Mouse (Mus musculus): Measurements from ENCODE around the gene Prkcz. TPM values are rescaled to one million over a fixed set of nuclear protein-coding genes. Genes with fewer than 3 reads are reported as not detected.
"Not testable (repeated sequence)": the region's sequence is repeated elsewhere in the genome, so short reads cannot be mapped to it uniquely, and the experiment has no call there.

Prkcz gene
- polyA plus RNA-seq, 1 experiment from 2014 or later = 32.8 TPM

DNA sequence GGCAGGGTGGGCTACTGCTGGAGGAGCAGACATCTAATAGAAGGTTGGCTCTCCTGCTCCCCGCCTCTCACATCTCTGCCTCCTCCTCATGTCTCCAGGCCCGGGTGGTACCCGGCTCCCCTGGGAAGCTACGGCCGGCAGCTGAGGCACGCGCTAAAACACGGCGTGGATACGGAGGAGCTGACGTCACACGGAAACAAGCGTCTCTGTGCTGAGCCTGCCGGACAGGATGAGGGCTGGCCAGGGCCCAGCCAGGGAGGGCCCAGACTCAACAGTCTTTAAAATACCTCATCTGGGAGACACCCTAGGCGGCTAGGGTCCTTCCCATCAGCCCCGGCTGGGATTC lies 15.6 kb downstream of the Prkcz start:
- peaks cover 5% of the 10 kb centered on the region for H3K4me1 ChIP-seq (ENCODE audit: control insufficient read depth, insufficient read depth, low read length)
- H3K9me3 ChIP-seq (ENCODE audit: control insufficient read depth, low read length) = no peaks in the 10 kb centered on the region
- peak overlapping the region; percentile 23; the same call in 1 of the 2 replicates for H3K27ac ChIP-seq (ENCODE audit: low read length)
- H3K36me3 ChIP-seq (ENCODE audit: control insufficient read depth, insufficient read depth, low read length) = no peaks in the 10 kb centered on the region
- WGBS = 8% methylated on average over 16 of the region's 16 CpGs
- peak overlapping the region; percentile 48 for H3K4me3 ChIP-seq (ENCODE audit: low read length)
- H3K4me2 ChIP-seq (ENCODE audit: low read depth, low read length) = peak overlapping the region; percentile 78
- H3K27me3 ChIP-seq (replicated peaks; ENCODE audit: control insufficient read depth, insufficient read depth, low read length) = no peaks in the 10 kb centered on the region; the same call in 1 of the 2 replicates
- H3K9ac ChIP-seq (ENCODE audit: low read depth, low read length) = peak overlapping the region; percentile 54
- peak; percentile 69 for ATAC-seq

DNA sequence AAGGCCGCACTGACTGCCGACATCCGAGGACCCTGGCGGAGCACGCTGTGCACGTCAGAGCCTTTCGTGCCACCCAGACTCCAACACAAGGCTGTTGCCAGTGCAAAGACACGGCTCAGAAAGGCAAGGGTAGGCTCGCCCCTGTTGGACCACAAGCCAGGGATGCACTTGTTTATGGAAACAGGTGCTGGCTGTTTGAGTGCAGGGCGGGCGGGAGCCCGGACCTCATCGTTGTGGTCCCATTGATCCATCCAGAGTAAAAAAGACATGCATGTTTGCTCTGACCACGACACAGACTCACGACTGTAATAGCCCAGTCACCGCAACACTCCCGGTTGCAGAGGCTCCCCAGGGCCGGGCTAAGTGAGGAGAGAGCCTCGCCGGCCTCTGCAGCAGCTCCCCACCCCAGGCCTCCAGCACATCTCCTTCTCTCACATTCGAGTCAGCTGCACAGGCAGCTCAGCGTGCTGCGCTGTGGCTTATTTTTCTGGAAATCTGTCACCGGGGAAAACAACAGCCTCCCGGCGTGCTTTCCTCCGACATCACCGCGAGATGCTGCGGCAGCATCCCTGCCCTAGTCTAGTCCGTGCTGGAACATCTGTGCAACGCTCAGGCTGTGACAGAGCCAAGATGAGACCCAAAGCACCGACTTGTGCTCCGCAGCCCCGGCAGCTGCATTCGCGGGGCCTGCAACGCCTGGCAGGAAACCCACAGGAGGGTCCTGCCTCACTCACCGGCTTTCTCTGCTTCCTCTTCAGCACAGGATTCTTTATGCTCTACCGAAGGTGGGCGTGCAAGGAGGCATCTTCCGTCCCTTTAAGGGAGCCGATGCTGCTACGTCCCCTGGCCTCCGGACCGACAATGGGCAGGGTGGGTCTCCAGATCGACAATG lies 16.2 kb downstream of the Prkcz start:
- WGBS = 25% methylated on average over 47 of the region's 47 CpGs
- H3K9me3 ChIP-seq (ENCODE audit: control insufficient read depth, low read length) = no peaks in the 10 kb centered on the region
- peaks cover 5% of the 10 kb centered on the region for H3K4me1 ChIP-seq (ENCODE audit: control insufficient read depth, insufficient read depth, low read length)
- H3K4me3 ChIP-seq (ENCODE audit: low read length) = peak overlapping the region; percentile 48
- no peaks in the 10 kb centered on the region for H3K36me3 ChIP-seq (ENCODE audit: control insufficient read depth, insufficient read depth, low read length)
- ATAC-seq = no peak
- peak overlapping the region; percentile 78 for H3K4me2 ChIP-seq (ENCODE audit: low read depth, low read length)
- H3K9ac ChIP-seq (ENCODE audit: low read depth, low read length) = peak overlapping the region; percentile 54
- H3K27ac ChIP-seq (ENCODE audit: low read length) = peak overlapping the region; percentile 23
- no peaks in the 10 kb centered on the region; the same call in 1 of the 2 replicates for H3K27me3 ChIP-seq (replicated peaks; ENCODE audit: control insufficient read depth, insufficient read depth, low read length)

DNA sequence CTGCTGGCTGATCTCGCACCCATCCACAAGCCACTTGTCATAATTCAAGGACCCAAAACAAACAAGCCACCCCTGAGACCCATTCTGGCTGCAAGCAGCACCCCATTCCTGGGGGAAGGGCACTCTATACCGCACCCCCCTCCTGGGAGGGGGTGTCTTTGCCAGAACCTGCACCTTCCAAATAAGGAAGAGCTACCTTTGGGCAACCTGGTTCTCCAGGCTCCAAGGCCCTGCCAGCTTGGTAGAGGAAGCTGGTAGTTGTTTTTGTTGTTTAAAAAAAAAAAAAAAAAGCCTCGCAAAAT lies 16.9 kb downstream of the Prkcz start:
- H3K27me3 ChIP-seq (replicated peaks; ENCODE audit: control insufficient read depth, insufficient read depth, low read length) = no peaks in the 10 kb centered on the region; the same call in 1 of the 2 replicates
- H3K4me2 ChIP-seq (ENCODE audit: low read depth, low read length) = no peak overlapping the region
- no peak overlapping the region for H3K9ac ChIP-seq (ENCODE audit: low read depth, low read length)
- H3K9me3 ChIP-seq (ENCODE audit: control insufficient read depth, low read length) = no peaks in the 10 kb centered on the region
- H3K4me1 ChIP-seq (ENCODE audit: control insufficient read depth, insufficient read depth, low read length) = peaks cover 5% of the 10 kb centered on the region
- no peak overlapping the region for H3K27ac ChIP-seq (ENCODE audit: low read length)
- no peak for ATAC-seq
- no peak overlapping the region for H3K4me3 ChIP-seq (ENCODE audit: low read length)
- H3K36me3 ChIP-seq (ENCODE audit: control insufficient read depth, insufficient read depth, low read length) = no peaks in the 10 kb centered on the region
- 54% methylated on average over 3 of the region's 3 CpGs for WGBS

DNA sequence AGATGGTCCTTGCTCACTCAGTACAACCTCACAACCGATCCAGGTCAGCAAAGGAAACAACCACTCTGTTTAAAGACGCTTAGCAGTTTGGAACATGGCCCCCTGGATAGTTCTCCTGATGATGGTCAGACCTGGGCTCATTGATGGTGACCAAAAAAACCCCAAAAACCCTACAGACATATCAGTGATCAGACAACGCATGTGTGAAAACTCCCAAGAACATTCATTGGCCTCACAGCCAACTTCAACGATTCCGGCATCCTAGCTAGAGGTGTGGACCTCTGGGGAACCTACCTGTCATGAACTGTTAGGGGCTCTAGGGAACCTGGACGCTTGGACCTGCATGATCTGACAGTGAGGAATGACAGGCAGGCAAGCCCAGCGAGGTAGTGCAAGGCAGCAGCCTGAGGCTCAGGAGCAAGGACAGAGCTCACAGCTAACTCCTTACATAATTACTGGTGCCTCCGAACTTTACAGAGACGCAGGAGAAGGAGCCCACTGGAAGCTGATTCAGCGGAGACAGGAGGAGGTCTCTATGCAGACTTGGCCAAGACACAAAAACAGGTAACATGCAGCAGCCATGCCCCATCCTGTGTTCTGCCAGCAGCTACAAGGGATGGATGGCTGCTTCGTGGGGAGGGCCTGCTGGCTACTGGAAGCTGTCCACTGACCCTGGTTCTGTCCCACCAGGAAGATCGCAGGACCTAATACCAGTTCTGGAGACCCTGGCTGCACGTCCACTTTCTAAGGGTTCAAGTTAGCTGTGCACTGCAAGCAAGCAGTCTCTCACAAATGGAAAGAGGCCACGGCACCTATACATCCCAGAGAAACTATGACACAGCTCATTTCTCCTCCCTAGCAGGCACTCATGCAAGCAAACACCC lies 17.5 kb downstream of the Prkcz start:
- H3K4me2 ChIP-seq (ENCODE audit: low read depth, low read length) = no peak overlapping the region
- H3K9me3 ChIP-seq (ENCODE audit: control insufficient read depth, low read length) = no peaks in the 10 kb centered on the region
- H3K4me3 ChIP-seq (ENCODE audit: low read length) = no peak overlapping the region
- no peak overlapping the region for H3K9ac ChIP-seq (ENCODE audit: low read depth, low read length)
- no peaks in the 10 kb centered on the region for H3K36me3 ChIP-seq (ENCODE audit: control insufficient read depth, insufficient read depth, low read length)
- 82% methylated on average over 14 of the region's 14 CpGs for WGBS
- no peaks in the 10 kb centered on the region; the same call in 1 of the 2 replicates for H3K27me3 ChIP-seq (replicated peaks; ENCODE audit: control insufficient read depth, insufficient read depth, low read length)
- H3K27ac ChIP-seq (ENCODE audit: low read length) = no peak overlapping the region
- ATAC-seq = no peak
- H3K4me1 ChIP-seq (ENCODE audit: control insufficient read depth, insufficient read depth, low read length) = peaks cover 5% of the 10 kb centered on the region

DNA sequence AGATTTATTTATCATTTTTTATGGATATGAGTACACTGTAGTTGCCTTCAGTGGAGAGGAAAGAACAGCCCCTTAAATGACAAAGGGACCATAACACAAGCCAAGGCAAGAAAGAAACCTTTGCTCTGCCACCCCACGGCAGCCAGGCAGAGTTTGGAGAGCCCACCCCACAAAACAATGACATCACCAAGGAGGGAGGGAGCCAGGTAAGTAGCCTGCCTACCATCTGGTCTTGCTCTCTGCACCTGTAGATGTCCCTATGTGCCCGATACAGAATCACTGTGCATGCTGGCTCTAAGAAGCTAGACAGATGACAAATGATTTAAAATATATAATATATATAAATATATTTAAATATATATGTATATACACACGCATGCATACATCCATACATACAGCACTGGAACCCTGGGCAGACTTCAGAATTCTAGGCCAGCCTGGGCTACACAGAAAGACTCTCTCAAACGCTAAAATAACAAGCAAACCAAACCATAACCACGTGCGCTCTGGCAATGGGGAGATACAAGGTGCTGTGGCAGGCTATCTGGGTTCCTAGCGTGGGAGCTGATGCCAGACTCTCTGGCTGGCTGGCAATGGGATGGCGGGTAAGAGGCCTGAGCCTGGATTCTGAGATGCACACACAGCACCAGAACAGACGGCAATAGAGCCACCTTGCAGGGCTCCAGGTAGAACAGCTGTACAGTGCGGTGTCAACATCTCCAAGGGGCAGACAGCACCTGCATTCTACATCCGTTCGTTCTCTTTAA lies 24.7 kb downstream of the Prkcz start:
- no peaks in the 10 kb centered on the region for H3K27me3 ChIP-seq (replicated peaks; ENCODE audit: control insufficient read depth, insufficient read depth, low read length)
- H3K9me3 ChIP-seq (ENCODE audit: control insufficient read depth, low read length) = no peaks in the 10 kb centered on the region
- no peak overlapping the region for H3K27ac ChIP-seq (ENCODE audit: low read length)
- H3K4me3 ChIP-seq (ENCODE audit: low read length) = no peak overlapping the region
- WGBS = 88% methylated on average over 12 of the region's 12 CpGs
- H3K36me3 ChIP-seq (ENCODE audit: control insufficient read depth, insufficient read depth, low read length) = no peaks in the 10 kb centered on the region
- no peaks in the 10 kb centered on the region for H3K4me1 ChIP-seq (ENCODE audit: control insufficient read depth, insufficient read depth, low read length)
- ATAC-seq = no peak
- no peak overlapping the region for H3K9ac ChIP-seq (ENCODE audit: low read depth, low read length)
- H3K4me2 ChIP-seq (ENCODE audit: low read depth, low read length) = no peak overlapping the region

DNA sequence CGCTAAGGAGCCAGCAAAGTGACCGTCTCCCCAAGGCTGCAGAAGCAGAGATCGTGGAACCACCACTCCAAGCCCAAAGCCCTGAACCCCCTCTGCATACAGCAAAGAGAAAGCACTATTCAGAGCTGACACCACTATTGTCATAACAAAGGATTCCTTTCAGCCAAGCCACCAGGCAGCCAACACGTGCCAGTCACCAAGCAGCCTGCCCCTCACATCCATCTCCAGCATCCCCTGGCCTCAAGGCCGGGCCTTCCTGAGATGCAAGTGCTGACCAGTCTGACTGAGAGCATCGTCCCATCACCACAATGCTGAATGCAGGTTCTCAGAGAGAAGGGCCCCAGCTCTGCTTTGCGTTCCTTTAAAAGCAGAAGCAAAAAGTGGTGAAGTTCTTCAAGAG lies 28.9 kb downstream of the Prkcz start:
- no peak overlapping the region for H3K4me2 ChIP-seq (ENCODE audit: low read depth, low read length)
- no peaks in the 10 kb centered on the region for H3K36me3 ChIP-seq (ENCODE audit: control insufficient read depth, insufficient read depth, low read length)
- no peaks in the 10 kb centered on the region for H3K4me1 ChIP-seq (ENCODE audit: control insufficient read depth, insufficient read depth, low read length)
- no peak for ATAC-seq
- no peak overlapping the region for H3K4me3 ChIP-seq (ENCODE audit: low read length)
- no peak overlapping the region for H3K27ac ChIP-seq (ENCODE audit: low read length)
- H3K9me3 ChIP-seq (ENCODE audit: control insufficient read depth, low read length) = no peaks in the 10 kb centered on the region
- H3K9ac ChIP-seq (ENCODE audit: low read depth, low read length) = no peak overlapping the region
- no peaks in the 10 kb centered on the region for H3K27me3 ChIP-seq (replicated peaks; ENCODE audit: control insufficient read depth, insufficient read depth, low read length)
- 66% methylated on average over 7 of the region's 7 CpGs for WGBS

DNA sequence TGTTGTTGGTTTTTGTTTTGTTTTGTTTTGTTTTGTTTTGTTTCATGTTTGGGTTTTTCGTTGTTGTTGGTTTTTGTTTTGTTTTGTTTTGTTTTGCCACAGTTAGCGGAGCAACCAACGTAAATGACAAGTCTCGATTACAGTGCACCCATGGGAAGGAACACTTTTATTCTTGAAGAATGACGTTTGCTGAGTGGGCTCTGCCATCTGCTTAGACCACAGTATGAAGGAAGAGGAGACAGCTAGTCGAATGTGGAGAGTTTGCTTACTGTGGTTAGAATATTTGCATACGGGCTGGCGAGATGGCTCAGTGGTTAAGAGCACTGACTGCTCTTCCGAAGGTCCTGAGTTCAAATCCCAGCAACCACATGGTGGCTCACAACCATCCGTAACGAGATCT lies 32.8 kb downstream of the Prkcz start:
- not testable (repeated sequence) for H3K9ac ChIP-seq (ENCODE audit: low read depth, low read length); H3K4me1 ChIP-seq (ENCODE audit: control insufficient read depth, insufficient read depth, low read length); H3K9me3 ChIP-seq (ENCODE audit: control insufficient read depth, low read length); H3K27me3 ChIP-seq (replicated peaks; ENCODE audit: control insufficient read depth, insufficient read depth, low read length); H3K4me2 ChIP-seq (ENCODE audit: low read depth, low read length); H3K4me3 ChIP-seq (ENCODE audit: low read length); H3K27ac ChIP-seq (ENCODE audit: low read length); ATAC-seq; H3K36me3 ChIP-seq (ENCODE audit: control insufficient read depth, insufficient read depth, low read length)
- 89% methylated on average over 11 of the region's 11 CpGs for WGBS

DNA sequence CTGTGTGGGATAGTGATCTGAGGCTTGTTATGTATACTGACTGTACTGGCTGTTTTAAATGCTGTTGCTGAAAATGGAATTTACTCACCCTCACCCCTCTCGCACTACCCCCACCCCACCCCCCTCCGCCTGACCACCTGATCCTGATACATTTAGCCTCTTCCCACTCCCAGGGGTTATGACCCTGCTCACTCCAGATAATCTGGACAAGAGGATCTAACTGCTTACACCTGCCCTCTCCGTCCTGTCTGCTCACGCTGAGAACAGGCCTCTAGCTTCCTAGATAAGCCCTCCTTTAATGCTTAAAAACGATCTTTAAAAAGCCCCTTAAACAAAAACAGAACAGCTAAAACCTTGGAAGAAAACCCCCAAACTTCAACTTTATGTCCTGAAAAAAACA lies 35.4 kb downstream of the Prkcz start:
- Histone ChIP-seq H3K4me3 (ENCODE audit: low read length) (no peak overlapping the region), H3K9ac (ENCODE audit: low read depth, low read length) (no peak overlapping the region), H3K36me3 (ENCODE audit: control insufficient read depth, insufficient read depth, low read length) (no peaks in the 10 kb centered on the region), H3K9me3 (ENCODE audit: control insufficient read depth, low read length) (no peaks in the 10 kb centered on the region), H3K4me1 (ENCODE audit: control insufficient read depth, insufficient read depth, low read length) (0 out of 2 replicates have a peak, but pooled peaks cover 5% of the 10 kb centered on the region), H3K4me2 (ENCODE audit: low read depth, low read length) (no peak overlapping the region), H3K27me3 (replicated peaks; ENCODE audit: control insufficient read depth, insufficient read depth, low read length) (no peaks in the 10 kb centered on the region), H3K27ac (ENCODE audit: low read length) (no peak overlapping the region)
- ATAC-seq = no peak
- WGBS = 56% methylated on average over 5 of the region's 5 CpGs

DNA sequence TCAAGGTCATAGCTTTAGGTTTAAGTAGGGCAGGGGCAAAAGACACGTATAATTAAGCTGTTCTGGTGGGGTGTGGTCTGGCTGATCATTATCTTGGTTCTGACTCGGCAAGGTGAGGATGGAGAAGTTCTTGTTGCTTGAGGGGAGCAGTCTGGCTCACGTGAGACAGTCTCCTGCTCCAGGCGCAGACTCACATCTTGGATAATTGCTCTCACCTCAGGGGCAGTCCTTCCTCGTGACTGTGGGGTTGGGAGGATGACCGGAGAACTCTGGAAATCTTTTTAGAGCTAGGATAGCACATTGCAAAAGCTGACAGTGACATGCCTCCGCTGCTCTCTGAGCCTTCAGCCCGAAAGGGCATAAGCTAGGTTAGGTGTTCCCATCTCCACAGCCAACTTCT lies 36.6 kb downstream of the Prkcz start:
- H3K27me3 ChIP-seq (replicated peaks; ENCODE audit: control insufficient read depth, insufficient read depth, low read length) = no peaks in the 10 kb centered on the region
- WGBS = 36% methylated on average over 8 of the region's 8 CpGs
- no peak overlapping the region for H3K4me2 ChIP-seq (ENCODE audit: low read depth, low read length)
- H3K27ac ChIP-seq (ENCODE audit: low read length) = peak overlapping the region; percentile 21; the same call in 1 of the 2 replicates
- H3K36me3 ChIP-seq (ENCODE audit: control insufficient read depth, insufficient read depth, low read length) = no peaks in the 10 kb centered on the region
- H3K9me3 ChIP-seq (ENCODE audit: control insufficient read depth, low read length) = no peaks in the 10 kb centered on the region
- 0 out of 2 replicates have a peak, but pooled peaks cover 5% of the 10 kb centered on the region for H3K4me1 ChIP-seq (ENCODE audit: control insufficient read depth, insufficient read depth, low read length)
- no peak overlapping the region for H3K9ac ChIP-seq (ENCODE audit: low read depth, low read length)
- no peak overlapping the region for H3K4me3 ChIP-seq (ENCODE audit: low read length)
- peak; percentile 54; the same call in 1 of the 2 replicates for ATAC-seq

All from intestine, embryonic 16.5 days (tissue).